Mouse (Mus musculus) MEL (cell line): ENCODE data around the gene Gm3424.
"Not testable (repeated sequence)": the region's sequence is repeated elsewhere in the genome, so short reads cannot be mapped to it uniquely, and the experiment has no call there.

Source experiments
- BHLHE40 ChIP-seq: IDR thresholded peaks from 2 replicates; pipeline ENCODE4 v1.6.1; 2012; ENCODE audit warnings: low read depth, mild to moderate bottlenecking, inconsistent platforms, low read length, improper control_type of control experiment, borderline replicate concordance
- CTCF ChIP-seq, 3 experiments: IDR thresholded peaks in 2 of 3; conservative IDR thresholded peaks in 1 of 3; 2 replicates each; pipeline ENCODE4 v1.5.1; 2011 to 2012; ENCODE audit warnings: low read length in 3 of 3, low read depth in 2 of 3, mild to moderate bottlenecking in 2 of 3, improper control_type of control experiment in 1 of 3, inconsistent platforms in 1 of 3, mixed read lengths in 1 of 3, moderate library complexity in 1 of 3; ENCODE audit not compliant: control insufficient read depth in 1 of 3, insufficient read depth in 1 of 3, poor library complexity in 1 of 3, severe bottlenecking in 1 of 3
- EP300 ChIP-seq, 2 experiments: IDR thresholded peaks; 2 replicates each; pipeline ENCODE4 v1.6.1; 2011; ENCODE audit warnings: improper control_type of control experiment in 2 of 2, low read length in 2 of 2, low read depth in 1 of 2, mild to moderate bottlenecking in 1 of 2
- ETS1 ChIP-seq: IDR thresholded peaks from 2 replicates; pipeline ENCODE4 v1.6.1; 2012; ENCODE audit warnings: low read depth, mild to moderate bottlenecking, inconsistent platforms, low read length, improper control_type of control experiment, moderate library complexity
- GABPA ChIP-seq: IDR thresholded peaks from 2 replicates; pipeline ENCODE4 v1.6.1; 2012; ENCODE audit warnings: low read depth, mild to moderate bottlenecking, inconsistent platforms, low read length, improper control_type of control experiment, moderate library complexity
- KAT2A ChIP-seq: conservative IDR thresholded peaks from 2 replicates; pipeline ENCODE4 v1.6.1; 2012; ENCODE audit warnings: low read depth, low read length, improper control_type of control experiment, inconsistent platforms
- MAX ChIP-seq: IDR thresholded peaks from 2 replicates; pipeline ENCODE4 v1.6.1; 2011; ENCODE audit warnings: low read length, improper control_type of control experiment
- MEF2A ChIP-seq: IDR thresholded peaks from 2 replicates; pipeline ENCODE4 v1.6.1; 2014; ENCODE audit warnings: low read depth, mild to moderate bottlenecking, inconsistent platforms, low read length, improper control_type of control experiment; ENCODE audit not compliant: poor library complexity, insufficient replicate concordance, severe bottlenecking; ENCODE audit errors: extremely low read depth
- MXI1 ChIP-seq: IDR thresholded peaks from 2 replicates; pipeline ENCODE4 v1.6.1; 2011; ENCODE audit warnings: mild to moderate bottlenecking, low read depth, low read length, improper control_type of control experiment
- POLR2AphosphoS2 ChIP-seq: IDR thresholded peaks from 2 replicates; pipeline ENCODE4 v1.6.1; 2011; ENCODE audit warnings: low read length, improper control_type of control experiment

GRCm38 (mm10) chr14:5879136-5879535 lies 49.0 kb upstream of the Gm3424 start:
- not testable (repeated sequence) for TF ChIP-seq CTCF (IDR thresholded peaks at IDR 0.05 in 2 of 3, conservative IDR thresholded peaks at IDR 0.05 in 1 of 3; ENCODE audit: control insufficient read depth in 1 of 3, insufficient read depth in 1 of 3, low read depth in 2 of 3, low read length in 3 of 3, poor library complexity in 1 of 3, severe bottlenecking in 1 of 3); GABPA; MAX; BHLHE40; ETS1; KAT2A; POLR2AphosphoS2; MEF2A; MXI1; EP300 (IDR thresholded peaks at IDR 0.05; ENCODE audit: low read depth in 1 of 2, low read length in 2 of 2)
